Mouse (Mus musculus) naive thymus-derived CD4-positive, alpha-beta T cell, adult 2 months (primary cell): ENCODE data around the gene Polr2f.

Source experiments
- DNase-seq: peaks from one replicate; pipeline ENCODE4 v3.0.0-alpha.2; 2011; ENCODE audit warnings: low read depth

Gene Polr2f

GRCm38 (mm10) chr15:79122119-79122518 is 18.7 kb upstream of the Polr2f start:
- no peak for DNase-seq

GRCm38 (mm10) chr15:79122546-79122945 is 18.3 kb upstream of the Polr2f start:
- no peak for DNase-seq

DNA sequence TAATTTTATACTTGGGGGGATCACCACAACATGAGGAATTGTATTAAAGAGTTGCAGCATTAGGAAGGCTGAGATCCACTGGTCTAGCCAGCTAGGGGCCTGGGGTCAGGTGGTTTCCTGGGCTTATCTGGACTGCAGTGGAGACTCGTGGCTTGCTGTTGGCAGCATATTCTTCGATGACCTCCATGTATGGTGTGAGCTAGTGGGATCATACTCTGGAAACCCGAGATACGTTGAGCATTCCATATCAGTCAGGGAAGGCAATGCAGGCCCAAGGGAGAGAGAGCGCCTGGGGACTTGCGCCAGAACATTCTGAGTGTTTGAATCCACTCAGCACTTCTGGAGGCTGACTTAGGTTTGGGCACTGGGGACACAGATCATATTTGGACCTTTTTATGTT is 17.1 kb upstream of the Polr2f start:
- no peak for DNase-seq

- DNase-seq, result no peak
These were observed 16.4 kb upstream of the Polr2f start for GRCm38 (mm10) chr15:79124331-79124875.

DNA sequence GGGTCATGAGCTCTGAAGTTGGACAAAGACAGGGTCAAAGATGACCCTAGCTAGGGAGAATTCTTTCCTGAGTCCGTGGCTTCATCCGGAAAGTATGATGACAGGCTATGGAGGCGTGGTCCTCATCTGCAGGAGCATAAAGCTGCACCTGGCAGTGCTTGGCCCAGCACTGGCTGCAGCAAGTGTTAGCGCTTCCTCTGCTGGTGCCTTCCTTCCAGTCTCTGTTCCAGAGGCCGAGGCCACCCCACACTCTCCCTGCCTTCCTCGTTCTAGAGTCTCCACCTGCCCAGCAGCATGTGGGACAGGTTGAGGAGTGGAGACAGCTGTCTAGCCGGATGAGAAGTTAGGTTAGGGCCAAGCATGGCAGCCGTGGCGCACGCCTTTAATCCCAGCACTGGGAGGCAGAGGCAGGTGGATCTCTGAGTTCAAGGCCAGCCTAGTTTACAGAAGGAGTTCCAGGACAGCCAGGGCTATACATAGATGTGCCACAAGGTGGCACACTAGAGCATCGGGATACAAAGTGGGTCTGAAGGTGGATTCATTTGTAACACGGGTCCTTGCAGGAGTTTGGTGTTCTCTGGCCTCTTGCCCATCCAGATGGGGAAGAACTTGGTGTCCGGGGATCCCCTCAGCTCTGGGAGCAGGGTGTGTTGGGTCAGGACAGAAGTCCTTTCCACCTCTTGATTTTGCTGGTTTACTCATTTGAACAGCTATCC is 14.4 kb upstream of the Polr2f start:
- peak; percentile 71 for DNase-seq

DNA sequence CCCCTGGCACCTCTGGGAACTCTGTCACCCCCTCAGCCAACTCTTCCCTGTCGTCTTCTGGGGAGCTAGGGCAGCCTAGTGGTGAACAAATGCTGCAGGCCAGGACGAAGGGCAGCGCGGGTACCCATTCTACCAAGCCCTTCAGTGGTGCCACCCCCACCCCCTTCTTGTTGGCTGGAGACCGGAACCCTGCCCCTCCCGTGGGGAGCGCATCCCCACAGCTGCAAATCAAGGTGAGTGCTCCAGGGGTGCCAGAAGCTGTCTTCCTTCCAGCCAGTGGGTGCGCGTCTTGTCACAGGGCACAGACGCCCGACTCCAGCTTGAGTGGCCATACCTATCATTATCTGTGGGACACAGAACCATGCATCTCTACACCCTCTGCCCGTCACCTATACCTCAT is 13.7 kb upstream of the Polr2f start:
- no peak for DNase-seq

GRCm38 (mm10) chr15:79128208-79128607 is 12.6 kb upstream of the Polr2f start:
- DNase-seq, result peak; percentile 41

GRCm38 (mm10) chr15:79129311-79129710 is 11.5 kb upstream of the Polr2f start:
- no peak for DNase-seq

GRCm38 (mm10) chr15:79130782-79131181 is 10.0 kb upstream of the Polr2f start:
- DNase-seq, result no peak

DNA sequence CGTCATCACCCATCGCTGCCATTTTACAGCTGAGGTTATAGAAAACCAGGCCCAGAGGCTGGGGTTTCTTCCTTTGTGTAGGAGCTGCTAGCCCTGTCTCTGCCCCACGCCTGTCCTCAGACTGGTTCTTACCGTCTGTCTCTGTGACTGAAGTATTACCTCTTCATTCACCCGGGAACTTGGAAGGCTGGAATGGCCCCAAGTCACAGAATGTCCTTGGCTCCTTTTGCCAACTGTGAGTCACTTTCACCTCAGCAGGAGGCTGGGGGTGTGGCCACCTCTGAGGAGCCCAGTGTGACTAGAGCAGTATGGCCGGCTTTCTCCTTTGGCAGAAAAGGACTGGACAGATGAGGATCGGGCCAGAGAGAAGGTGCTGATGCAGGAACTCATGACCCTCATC is 9.4 kb upstream of the Polr2f start:
- DNase-seq, result no peak

GRCm38 (mm10) chr15:79133191-79133661 is 7.6 kb upstream of the Polr2f start:
- no peak for DNase-seq

- no peak for DNase-seq
These were observed 6.1 kb upstream of the Polr2f start for GRCm38 (mm10) chr15:79134496-79135270.

GRCm38 (mm10) chr15:79135332-79135731 is 5.5 kb upstream of the Polr2f start:
- no peak for DNase-seq

DNA sequence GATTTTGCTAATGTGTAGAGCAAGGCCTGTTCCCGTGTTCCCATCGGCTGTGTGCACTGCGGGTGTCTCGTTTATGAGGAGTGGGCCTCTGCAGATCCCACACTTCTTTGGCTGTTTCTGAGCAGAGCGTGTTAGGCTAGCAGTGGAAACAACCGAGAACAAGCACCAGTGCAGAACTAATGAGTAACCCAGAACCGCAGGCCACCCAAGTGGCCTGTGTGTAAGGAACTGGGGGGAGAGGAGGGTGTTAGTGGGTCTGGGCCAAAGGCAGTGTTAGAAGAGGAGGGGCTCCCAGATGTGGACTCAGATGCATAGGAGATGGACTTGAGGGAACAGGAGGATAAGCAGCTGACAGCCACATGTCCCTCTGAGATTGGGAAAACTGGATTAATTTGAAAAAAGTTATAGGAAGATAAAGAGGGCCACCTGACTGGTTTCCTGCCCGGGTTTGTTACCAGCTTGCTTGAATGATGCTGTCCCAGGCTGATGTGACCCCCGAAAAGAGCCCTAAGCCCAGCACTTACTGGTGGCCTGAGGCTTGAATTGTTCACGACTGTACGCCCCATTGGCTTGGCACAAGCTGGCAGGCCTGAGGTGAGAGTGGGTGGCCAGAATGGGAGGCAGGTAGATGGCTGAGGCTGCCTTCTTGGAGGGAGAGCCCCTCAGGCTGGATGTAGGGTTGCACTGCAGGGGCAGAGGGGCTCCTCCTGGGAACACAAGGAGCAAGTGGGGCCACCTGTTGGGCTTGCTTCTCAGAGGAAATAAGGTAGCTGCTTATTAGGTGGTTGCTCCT is 4.8 kb upstream of the Polr2f start:
- no peak for DNase-seq

GRCm38 (mm10) chr15:79139640-79140039 is 1.2 kb upstream of the Polr2f start:
- DNase-seq, result peak; percentile 64

DNA sequence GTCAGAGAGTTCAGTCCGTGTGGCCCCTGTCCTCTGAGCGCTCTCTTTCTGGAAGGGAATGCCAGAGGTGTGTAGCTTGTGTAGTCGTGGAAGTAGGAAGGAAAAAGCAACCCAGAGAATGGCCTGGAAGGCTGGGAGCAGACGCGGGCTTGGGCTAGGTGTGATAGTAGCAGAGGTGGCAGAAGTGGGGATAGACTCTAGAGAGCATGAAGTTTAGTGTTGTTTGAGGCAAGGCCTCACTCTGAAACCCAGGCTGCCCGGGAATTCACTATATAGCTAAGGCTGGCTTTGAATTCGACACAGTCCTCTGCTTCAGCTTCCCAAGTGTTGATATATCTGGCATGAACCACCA is 733 bp downstream of the Polr2f start:
- DNase-seq, result no peak

- DNase-seq, result no peak
These were observed 2.5 kb downstream of the Polr2f start for GRCm38 (mm10) chr15:79143316-79143715.

DNA sequence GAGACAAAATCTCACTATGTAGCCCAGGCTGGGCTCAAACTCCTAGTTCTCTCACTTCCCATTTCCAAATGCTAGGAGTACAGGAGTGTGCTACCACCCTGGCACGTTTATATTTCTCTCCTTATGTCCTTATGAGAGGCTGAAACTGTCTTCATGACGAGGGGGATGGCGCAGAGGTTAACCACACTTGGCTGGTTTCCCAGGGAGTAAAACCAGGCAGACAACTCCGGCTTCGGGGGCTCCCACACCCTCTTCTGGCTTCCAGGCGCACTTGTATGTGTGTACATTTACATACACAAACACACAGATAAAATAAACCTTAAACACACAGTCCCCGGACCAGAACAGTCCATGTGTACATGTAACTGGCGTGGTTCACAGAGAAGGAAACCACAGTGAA is 3.2 kb downstream of the Polr2f start:
- DNase-seq, result no peak

DNA sequence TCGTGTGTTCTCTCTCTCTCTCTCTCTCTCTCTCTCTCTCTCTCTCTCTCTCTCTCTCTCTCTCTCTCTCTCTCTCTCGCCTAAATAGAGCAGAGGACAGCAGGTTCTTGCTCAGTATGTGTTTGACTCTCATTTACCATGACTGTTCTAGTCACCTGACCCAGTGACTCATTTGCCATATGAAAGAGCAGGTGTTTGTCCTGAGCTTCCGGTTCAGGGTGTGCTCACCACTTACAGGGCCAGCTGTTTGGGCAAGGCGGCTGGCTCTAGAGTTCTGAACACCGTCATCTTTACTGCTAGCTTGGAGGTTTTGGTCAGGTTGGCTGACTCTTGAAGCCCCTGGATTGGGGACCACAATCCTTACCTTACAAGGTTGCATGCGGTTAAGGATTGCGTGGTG is 4.7 kb downstream of the Polr2f start:
- no peak for DNase-seq

DNA sequence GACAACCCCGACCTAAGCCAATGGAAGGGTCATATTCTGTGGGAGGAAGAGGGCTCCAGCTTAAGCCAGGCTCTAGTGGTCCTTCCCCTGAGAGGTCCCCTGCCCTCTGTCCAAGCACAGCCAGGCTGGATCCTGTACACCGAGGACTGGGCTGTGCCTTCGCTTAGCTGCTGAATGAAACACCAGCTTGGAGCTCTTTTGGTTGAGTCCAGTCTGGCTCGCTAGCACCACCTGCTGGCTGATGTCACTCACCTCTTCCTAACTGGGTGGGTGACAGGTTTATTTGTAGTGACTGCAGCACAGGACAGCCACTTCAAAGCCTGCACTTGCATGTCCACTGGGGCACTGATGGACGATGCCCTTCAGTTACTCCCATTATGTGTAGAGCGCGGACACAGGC is 7.7 kb downstream of the Polr2f start:
- peak; percentile 86 for DNase-seq

DNA sequence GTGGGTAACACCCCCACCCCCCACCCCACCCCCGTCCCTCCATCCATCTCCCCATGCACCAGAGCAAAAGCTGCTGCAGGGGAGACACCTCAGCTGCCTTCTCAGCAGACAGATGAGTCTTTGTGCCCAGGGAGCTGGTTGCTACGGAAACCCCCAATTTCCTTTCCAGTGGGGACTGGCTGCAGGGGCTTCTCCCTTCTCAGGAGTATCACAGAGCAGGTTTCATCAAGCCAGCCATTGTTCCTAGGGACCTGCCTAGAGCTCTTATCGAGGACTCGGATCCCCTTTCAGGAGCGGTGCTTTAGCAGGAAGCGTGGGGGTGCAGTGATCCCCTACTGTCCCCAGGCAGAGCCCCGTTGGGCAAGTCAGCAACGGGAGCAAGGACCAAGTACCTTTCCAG is 11.1 kb downstream of the Polr2f start:
- DNase-seq, result no peak

GRCm38 (mm10) chr15:79152709-79153108 is 11.9 kb downstream of the Polr2f start:
- DNase-seq, result no peak

- no peak for DNase-seq
These were observed 14.8 kb downstream of the Polr2f start for GRCm38 (mm10) chr15:79155572-79155971.
